Mouse (Mus musculus): ENCODE measurements around the gene Serp2. TPM values are rescaled to one million over a fixed set of nuclear protein-coding genes. Genes with fewer than 3 reads are reported as not detected.
A peak's percentile ranks its signal among the peaks of the same experiment; 100 is the strongest.

The Serp2 gene
- polyA plus RNA-seq, 1 experiment from 2014 or later: 17.2 TPM

- no peak overlapping the region for H3K4me3 ChIP-seq
- DNase-seq (ENCODE audit: low spot score): no peak
- WGBS: 91% methylated on average over 6 of the region's 6 CpGs
- no peaks in the 10 kb centered on the region for H3K36me3 ChIP-seq
- H3K27ac ChIP-seq: no peak overlapping the region
- H3K4me1 ChIP-seq: no peaks in the 10 kb centered on the region
- no peaks in the 10 kb centered on the region for H3K27me3 ChIP-seq (ENCODE audit: low read depth, poor library complexity, severe bottlenecking)
- no peaks in the 10 kb centered on the region for H3K9me3 ChIP-seq (replicated peaks)
These were observed 35.4 kb upstream of the Serp2 start for GRCm38 (mm10) chr14:76592090-76592489.

- Histone ChIP-seq H3K36me3 (no peaks in the 10 kb centered on the region), H3K9me3 (replicated peaks) (no peaks in the 10 kb centered on the region), H3K4me1 (no peaks in the 10 kb centered on the region), H3K27ac (no peak overlapping the region), H3K27me3 (ENCODE audit: low read depth, poor library complexity, severe bottlenecking) (no peaks in the 10 kb centered on the region), H3K4me3 (no peak overlapping the region)
- DNase-seq (ENCODE audit: low spot score): no peak
- WGBS: 91% methylated on average over 7 of the region's 7 CpGs
These were observed 33.4 kb upstream of the Serp2 start for GRCm38 (mm10) chr14:76590134-76590533.

- no peaks in the 10 kb centered on the region for H3K4me1 ChIP-seq
- no peaks in the 10 kb centered on the region for H3K27me3 ChIP-seq (ENCODE audit: low read depth, poor library complexity, severe bottlenecking)
- no peaks in the 10 kb centered on the region for H3K9me3 ChIP-seq (replicated peaks)
- WGBS: 83% methylated on average over 1 of the region's 1 CpGs
- no peak overlapping the region for H3K27ac ChIP-seq
- no peak for DNase-seq (ENCODE audit: low spot score)
- no peak overlapping the region for H3K4me3 ChIP-seq
- no peaks in the 10 kb centered on the region for H3K36me3 ChIP-seq
These were observed 33.0 kb upstream of the Serp2 start for GRCm38 (mm10) chr14:76589671-76590070.

GRCm38 (mm10) chr14:76585831-76586405, 29.2 kb upstream of the Serp2 start:
- 48% methylated on average over 13 of the region's 13 CpGs for WGBS
- H3K4me3 ChIP-seq: no peak overlapping the region
- no peak for DNase-seq (ENCODE audit: low spot score)
- H3K27ac ChIP-seq: no peak overlapping the region
- no peaks in the 10 kb centered on the region for H3K27me3 ChIP-seq (ENCODE audit: low read depth, poor library complexity, severe bottlenecking)
- peaks cover 6% of the 10 kb centered on the region; the same call in 1 of the 2 replicates for H3K4me1 ChIP-seq
- no peaks in the 10 kb centered on the region for H3K36me3 ChIP-seq
- H3K9me3 ChIP-seq (replicated peaks): no peaks in the 10 kb centered on the region

- Histone ChIP-seq H3K4me1 (peaks cover 6% of the 10 kb centered on the region; the same call in 1 of the 2 replicates), H3K4me3 (no peak overlapping the region), H3K36me3 (no peaks in the 10 kb centered on the region), H3K27ac (no peak overlapping the region), H3K9me3 (replicated peaks) (no peaks in the 10 kb centered on the region), H3K27me3 (ENCODE audit: low read depth, poor library complexity, severe bottlenecking) (no peaks in the 10 kb centered on the region)
- 90% methylated on average over 7 of the region's 7 CpGs for WGBS
- no peak for DNase-seq (ENCODE audit: low spot score)
These were observed 27.3 kb upstream of the Serp2 start for GRCm38 (mm10) chr14:76583985-76584384.

GRCm38 (mm10) chr14:76581974-76582922, 25.6 kb upstream of the Serp2 start:
- no peaks in the 10 kb centered on the region for H3K36me3 ChIP-seq
- no peak for DNase-seq (ENCODE audit: low spot score)
- peaks cover 6% of the 10 kb centered on the region; the same call in 1 of the 2 replicates for H3K4me1 ChIP-seq
- H3K9me3 ChIP-seq (replicated peaks): no peaks in the 10 kb centered on the region
- no peak overlapping the region for H3K4me3 ChIP-seq
- WGBS: 78% methylated on average over 6 of the region's 6 CpGs
- H3K27ac ChIP-seq: no peak overlapping the region
- H3K27me3 ChIP-seq (ENCODE audit: low read depth, poor library complexity, severe bottlenecking): no peaks in the 10 kb centered on the region

GRCm38 (mm10) chr14:76579660-76580061, 23.0 kb upstream of the Serp2 start:
- WGBS: 76% methylated on average over 2 of the region's 2 CpGs
- H3K4me1 ChIP-seq: peaks cover 6% of the 10 kb centered on the region; the same call in 1 of the 2 replicates
- H3K9me3 ChIP-seq (replicated peaks): no peaks in the 10 kb centered on the region
- no peaks in the 10 kb centered on the region for H3K36me3 ChIP-seq
- DNase-seq (ENCODE audit: low spot score): no peak
- no peaks in the 10 kb centered on the region for H3K27me3 ChIP-seq (ENCODE audit: low read depth, poor library complexity, severe bottlenecking)
- H3K27ac ChIP-seq: no peak overlapping the region
- no peak overlapping the region for H3K4me3 ChIP-seq

- WGBS: 84% methylated on average over 2 of the region's 2 CpGs
- H3K4me1 ChIP-seq: peaks cover 6% of the 10 kb centered on the region; the same call in 1 of the 2 replicates
- H3K27me3 ChIP-seq (ENCODE audit: low read depth, poor library complexity, severe bottlenecking): no peaks in the 10 kb centered on the region
- H3K9me3 ChIP-seq (replicated peaks): no peaks in the 10 kb centered on the region
- H3K4me3 ChIP-seq: no peak overlapping the region
- no peak overlapping the region for H3K27ac ChIP-seq
- H3K36me3 ChIP-seq: no peaks in the 10 kb centered on the region
- DNase-seq (ENCODE audit: low spot score): no peak
These were observed 21.2 kb upstream of the Serp2 start for GRCm38 (mm10) chr14:76577840-76578239.

GRCm38 (mm10) chr14:76570292-76570691, 13.6 kb upstream of the Serp2 start:
- Histone ChIP-seq H3K9me3 (replicated peaks) (no peaks in the 10 kb centered on the region), H3K27me3 (ENCODE audit: low read depth, poor library complexity, severe bottlenecking) (no peaks in the 10 kb centered on the region), H3K4me3 (no peak overlapping the region), H3K36me3 (no peaks in the 10 kb centered on the region), H3K4me1 (peaks cover 32% of the 10 kb centered on the region), H3K27ac (peak overlapping the region; percentile 77)
- 86% methylated on average over 7 of the region's 7 CpGs for WGBS
- DNase-seq (ENCODE audit: low spot score): no peak

- H3K36me3 ChIP-seq: no peaks in the 10 kb centered on the region
- WGBS: 46% methylated on average over 9 of the region's 9 CpGs
- H3K4me1 ChIP-seq: peaks cover 32% of the 10 kb centered on the region
- H3K9me3 ChIP-seq (replicated peaks): no peaks in the 10 kb centered on the region
- H3K4me3 ChIP-seq: no peak overlapping the region
- peak overlapping the region; percentile 77 for H3K27ac ChIP-seq
- no peaks in the 10 kb centered on the region for H3K27me3 ChIP-seq (ENCODE audit: low read depth, poor library complexity, severe bottlenecking)
- peak; percentile 43 for DNase-seq (ENCODE audit: low spot score)
These were observed 12.7 kb upstream of the Serp2 start for GRCm38 (mm10) chr14:76569271-76569961.

GRCm38 (mm10) chr14:76568548-76568947, 11.9 kb upstream of the Serp2 start:
- Histone ChIP-seq H3K27ac (peak overlapping the region; percentile 77), H3K4me3 (no peak overlapping the region), H3K27me3 (ENCODE audit: low read depth, poor library complexity, severe bottlenecking) (no peaks in the 10 kb centered on the region), H3K4me1 (peaks cover 32% of the 10 kb centered on the region), H3K9me3 (replicated peaks) (no peaks in the 10 kb centered on the region), H3K36me3 (no peaks in the 10 kb centered on the region)
- 87% methylated on average over 9 of the region's 9 CpGs for WGBS
- no peak for DNase-seq (ENCODE audit: low spot score)

GRCm38 (mm10) chr14:76567280-76567679, 10.6 kb upstream of the Serp2 start:
- Histone ChIP-seq H3K27ac (no peak overlapping the region), H3K4me3 (no peak overlapping the region), H3K9me3 (replicated peaks) (no peaks in the 10 kb centered on the region), H3K4me1 (peaks cover 32% of the 10 kb centered on the region), H3K36me3 (no peaks in the 10 kb centered on the region), H3K27me3 (ENCODE audit: low read depth, poor library complexity, severe bottlenecking) (no peaks in the 10 kb centered on the region)
- DNase-seq (ENCODE audit: low spot score): no peak
- WGBS: 63% methylated on average over 1 of the region's 1 CpGs

GRCm38 (mm10) chr14:76566711-76567110, 10.0 kb upstream of the Serp2 start:
- 83% methylated on average over 8 of the region's 8 CpGs for WGBS
- DNase-seq (ENCODE audit: low spot score): no peak
- no peak overlapping the region for H3K27ac ChIP-seq
- no peaks in the 10 kb centered on the region for H3K27me3 ChIP-seq (ENCODE audit: low read depth, poor library complexity, severe bottlenecking)
- peaks cover 32% of the 10 kb centered on the region for H3K4me1 ChIP-seq
- no peaks in the 10 kb centered on the region for H3K36me3 ChIP-seq
- no peaks in the 10 kb centered on the region for H3K9me3 ChIP-seq (replicated peaks)
- no peak overlapping the region for H3K4me3 ChIP-seq
